Mouse (Mus musculus): ENCODE results near the gene Lrsam1. TPM values are rescaled to one million over a fixed set of nuclear protein-coding genes. Genes with fewer than 3 reads are reported as not detected.

Lrsam1 gene
- polyA plus RNA-seq, 1 experiment from 2014 or later, result 5.3 TPM

GRCm38 (mm10) chr2:32905297-32905696 is 56.1 kb downstream of the Lrsam1 start:
- peak; percentile 68 for ATAC-seq (ENCODE audit: low FRiP score, low TSS enrichment)
- Histone ChIP-seq H3K4me3 (ENCODE audit: low read depth, low read length) (no peak overlapping the region), H3K4me1 (replicated peaks; ENCODE audit: control insufficient read depth, insufficient read depth) (peaks cover 18% of the 10 kb centered on the region), H3K27ac (replicated peaks) (peak overlapping the region; percentile 95), H3K36me3 (ENCODE audit: control insufficient read depth, insufficient read depth, low read length) (no peaks in the 10 kb centered on the region), H3K9ac (ENCODE audit: low read length) (no peak overlapping the region), H3K27me3 (ENCODE audit: control insufficient read depth, insufficient read depth, low read length) (no peaks in the 10 kb centered on the region), H3K9me3 (ENCODE audit: control insufficient read depth, low read length) (no peaks in the 10 kb centered on the region), H3K4me2 (replicated peaks; ENCODE audit: low read depth) (no peak overlapping the region)
- no peak for TF ChIP-seq EP300 (optimal IDR thresholded peaks at IDR 0.05)
- TF ChIP-seq CTCF (IDR thresholded peaks at IDR 0.05; ENCODE audit: low read depth), result no peak
- 58% methylated on average over 8 of the region's 8 CpGs for WGBS
- DNase-seq (ENCODE audit: low spot score), result peak; percentile 73

GRCm38 (mm10) chr2:32904637-32905036 is 56.8 kb downstream of the Lrsam1 start:
- WGBS, result 65% methylated on average over 5 of the region's 5 CpGs
- no peak for TF ChIP-seq CTCF (IDR thresholded peaks at IDR 0.05; ENCODE audit: low read depth)
- no peak for TF ChIP-seq EP300 (optimal IDR thresholded peaks at IDR 0.05)
- DNase-seq (ENCODE audit: low spot score) (no peak), ATAC-seq (ENCODE audit: low FRiP score, low TSS enrichment) (no peak)
- no peaks in the 10 kb centered on the region for H3K27me3 ChIP-seq (ENCODE audit: control insufficient read depth, insufficient read depth, low read length)
- no peak overlapping the region for H3K4me3 ChIP-seq (ENCODE audit: low read depth, low read length)
- H3K36me3 ChIP-seq (ENCODE audit: control insufficient read depth, insufficient read depth, low read length), result peaks cover 3% of the 10 kb centered on the region; the same call in 1 of the 2 replicates
- H3K27ac ChIP-seq (replicated peaks), result peak overlapping the region; percentile 95
- H3K9me3 ChIP-seq (ENCODE audit: control insufficient read depth, low read length), result no peaks in the 10 kb centered on the region
- H3K4me1 ChIP-seq (replicated peaks; ENCODE audit: control insufficient read depth, insufficient read depth), result peaks cover 18% of the 10 kb centered on the region
- H3K9ac ChIP-seq (ENCODE audit: low read length), result no peak overlapping the region
- H3K4me2 ChIP-seq (replicated peaks; ENCODE audit: low read depth), result no peak overlapping the region

- Histone ChIP-seq H3K27me3 (ENCODE audit: control insufficient read depth, insufficient read depth, low read length) (no peaks in the 10 kb centered on the region), H3K27ac (replicated peaks) (peak overlapping the region; percentile 40; the same call in 1 of the 2 replicates), H3K9ac (ENCODE audit: low read length) (no peak overlapping the region), H3K4me2 (replicated peaks; ENCODE audit: low read depth) (no peak overlapping the region), H3K4me3 (ENCODE audit: low read depth, low read length) (no peak overlapping the region), H3K4me1 (replicated peaks; ENCODE audit: control insufficient read depth, insufficient read depth) (peaks cover 16% of the 10 kb centered on the region), H3K36me3 (ENCODE audit: control insufficient read depth, insufficient read depth, low read length) (peaks cover 3% of the 10 kb centered on the region; the same call in 1 of the 2 replicates), H3K9me3 (ENCODE audit: control insufficient read depth, low read length) (no peaks in the 10 kb centered on the region)
- WGBS, result 76% methylated on average over 4 of the region's 4 CpGs
- ATAC-seq (ENCODE audit: low FRiP score, low TSS enrichment) (no peak), DNase-seq (ENCODE audit: low spot score) (no peak)
- TF ChIP-seq EP300 (optimal IDR thresholded peaks at IDR 0.05) (no peak), CTCF (IDR thresholded peaks at IDR 0.05; ENCODE audit: low read depth) (no peak)
These were observed 57.9 kb downstream of the Lrsam1 start for GRCm38 (mm10) chr2:32903470-32903869.

GRCm38 (mm10) chr2:32902126-32902525 is 59.3 kb downstream of the Lrsam1 start:
- WGBS, result 51% methylated on average over 9 of the region's 9 CpGs
- Histone ChIP-seq H3K9ac (ENCODE audit: low read length) (no peak overlapping the region), H3K27ac (replicated peaks) (peak overlapping the region; percentile 58), H3K4me3 (ENCODE audit: low read depth, low read length) (no peak overlapping the region), H3K4me2 (replicated peaks; ENCODE audit: low read depth) (no peak overlapping the region), H3K4me1 (replicated peaks; ENCODE audit: control insufficient read depth, insufficient read depth) (peaks cover 21% of the 10 kb centered on the region), H3K36me3 (ENCODE audit: control insufficient read depth, insufficient read depth, low read length) (peaks cover 3% of the 10 kb centered on the region; the same call in 1 of the 2 replicates), H3K9me3 (ENCODE audit: control insufficient read depth, low read length) (no peaks in the 10 kb centered on the region), H3K27me3 (ENCODE audit: control insufficient read depth, insufficient read depth, low read length) (no peaks in the 10 kb centered on the region)
- ATAC-seq (ENCODE audit: low FRiP score, low TSS enrichment) (peak; percentile 22; the same call in 1 of the 2 replicates), DNase-seq (ENCODE audit: low spot score) (peak; percentile 67)
- TF ChIP-seq EP300 (optimal IDR thresholded peaks at IDR 0.05) (no peak), CTCF (IDR thresholded peaks at IDR 0.05; ENCODE audit: low read depth) (no peak)

- H3K27ac ChIP-seq (replicated peaks), result peak overlapping the region; percentile 77
- TF ChIP-seq EP300 (optimal IDR thresholded peaks at IDR 0.05) (peak; percentile 72), CTCF (IDR thresholded peaks at IDR 0.05; ENCODE audit: low read depth) (no peak)
- peak overlapping the region; percentile 5; the same call in 1 of the 2 replicates for H3K4me2 ChIP-seq (replicated peaks; ENCODE audit: low read depth)
- H3K27me3 ChIP-seq (ENCODE audit: control insufficient read depth, insufficient read depth, low read length), result no peaks in the 10 kb centered on the region
- no peaks in the 10 kb centered on the region for H3K9me3 ChIP-seq (ENCODE audit: control insufficient read depth, low read length)
- ATAC-seq (ENCODE audit: low FRiP score, low TSS enrichment), result peak; percentile 21; the same call in 1 of the 2 replicates
- H3K36me3 ChIP-seq (ENCODE audit: control insufficient read depth, insufficient read depth, low read length), result peaks cover 5% of the 10 kb centered on the region; the same call in 1 of the 2 replicates
- peak; percentile 86 for DNase-seq (ENCODE audit: low spot score)
- peaks cover 26% of the 10 kb centered on the region for H3K4me1 ChIP-seq (replicated peaks; ENCODE audit: control insufficient read depth, insufficient read depth)
- 32% methylated on average over 7 of the region's 7 CpGs for WGBS
- no peak overlapping the region for H3K4me3 ChIP-seq (ENCODE audit: low read depth, low read length)
- no peak overlapping the region for H3K9ac ChIP-seq (ENCODE audit: low read length)
These were observed 62.4 kb downstream of the Lrsam1 start for GRCm38 (mm10) chr2:32898983-32899382.

- no peak for ATAC-seq (ENCODE audit: low FRiP score, low TSS enrichment)
- H3K4me2 ChIP-seq (replicated peaks; ENCODE audit: low read depth), result peak overlapping the region; percentile 14; the same call in 1 of the 2 replicates
- no peaks in the 10 kb centered on the region for H3K27me3 ChIP-seq (ENCODE audit: control insufficient read depth, insufficient read depth, low read length)
- no peak overlapping the region for H3K4me3 ChIP-seq (ENCODE audit: low read depth, low read length)
- H3K9ac ChIP-seq (ENCODE audit: low read length), result no peak overlapping the region
- H3K4me1 ChIP-seq (replicated peaks; ENCODE audit: control insufficient read depth, insufficient read depth), result peaks cover 28% of the 10 kb centered on the region
- TF ChIP-seq EP300 (optimal IDR thresholded peaks at IDR 0.05), result no peak
- no peak for TF ChIP-seq CTCF (IDR thresholded peaks at IDR 0.05; ENCODE audit: low read depth)
- H3K27ac ChIP-seq (replicated peaks), result peak overlapping the region; percentile 86
- no peak for DNase-seq (ENCODE audit: low spot score)
- H3K36me3 ChIP-seq (ENCODE audit: control insufficient read depth, insufficient read depth, low read length), result peaks cover 5% of the 10 kb centered on the region; the same call in 1 of the 2 replicates
- WGBS, result 45% methylated on average over 10 of the region's 10 CpGs
- no peaks in the 10 kb centered on the region for H3K9me3 ChIP-seq (ENCODE audit: control insufficient read depth, low read length)
These were observed 64.8 kb downstream of the Lrsam1 start for GRCm38 (mm10) chr2:32896507-32897147.
